Mouse (Mus musculus) gastrocnemius, adult 2 months (tissue): Measurements from ENCODE around the gene Bdh1. TPM values are rescaled to one million over a fixed set of nuclear protein-coding genes. Genes with fewer than 3 reads are reported as not detected.

Source experiments
- DNase-seq: peaks from one replicate; pipeline ENCODE4 v3.0.0; 2022
- H3K27ac ChIP-seq: fragments of 200-600 bp; 2 replicates; pipeline ENCODE4 v1.8.1; 2022; ENCODE audit warnings: mild to moderate bottlenecking
- H3K4me3 ChIP-seq: fragments of 200-600 bp; 2 replicates; pipeline ENCODE4 v1.8.1; 2022; ENCODE audit warnings: mild to moderate bottlenecking, moderate library complexity
- CTCF ChIP-seq: fragments of 200-600 bp; IDR thresholded peaks from 2 replicates; pipeline ENCODE4 v1.8.1; 2022; ENCODE audit warnings: antibody characterized with exemption, mild to moderate bottlenecking, moderate library complexity
- intact Hi-C: fragments of 180-260 bp; cut with DNase I; formaldehyde crosslinking; loops from one replicate; pipeline ENCODE4 v1.15.1; 2025
- total RNA-seq, 2 experiments: library from RNA; stranded (reverse); gene quantifications; 2 replicates each; pipeline ENCODE4 v1.2.3; 2021

Bdh1 gene
- total RNA-seq, 2 experiments from 2014 or later, result 71.4 to 144 TPM

DNA sequence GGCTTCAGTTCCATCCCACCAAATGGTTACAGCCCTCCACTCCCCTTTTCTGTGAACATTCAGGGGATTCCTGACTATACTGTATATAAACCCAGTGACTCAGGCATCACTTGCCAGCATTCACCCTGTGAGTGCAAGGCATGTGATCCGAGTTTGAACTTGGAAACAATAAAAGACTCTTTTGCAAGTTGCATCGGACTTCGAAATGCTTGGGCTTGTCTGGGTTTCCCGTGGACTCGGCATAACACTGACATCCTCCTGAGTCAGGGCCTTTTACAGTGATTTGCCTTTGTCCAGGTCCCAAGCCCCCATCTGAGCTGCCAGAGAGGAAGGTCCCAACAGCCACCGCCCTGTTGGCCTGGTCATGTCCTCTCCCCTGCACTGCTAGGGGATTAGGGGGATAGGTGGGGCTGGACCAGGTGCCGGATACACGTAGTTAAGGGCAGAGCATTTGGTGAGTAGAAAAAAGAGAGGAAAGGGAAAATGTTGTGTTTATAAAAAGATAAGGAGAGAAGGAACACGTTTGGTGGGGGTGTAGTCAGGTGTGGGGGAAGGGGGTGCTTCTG is 6.1 kb upstream of the Bdh1 start:
- intact Hi-C loops, result no loop called here
- Histone ChIP-seq H3K27ac (no peak overlapping the region), H3K4me3 (no peak overlapping the region)
- no peak for DNase-seq
- TF ChIP-seq CTCF, result no peak

DNA sequence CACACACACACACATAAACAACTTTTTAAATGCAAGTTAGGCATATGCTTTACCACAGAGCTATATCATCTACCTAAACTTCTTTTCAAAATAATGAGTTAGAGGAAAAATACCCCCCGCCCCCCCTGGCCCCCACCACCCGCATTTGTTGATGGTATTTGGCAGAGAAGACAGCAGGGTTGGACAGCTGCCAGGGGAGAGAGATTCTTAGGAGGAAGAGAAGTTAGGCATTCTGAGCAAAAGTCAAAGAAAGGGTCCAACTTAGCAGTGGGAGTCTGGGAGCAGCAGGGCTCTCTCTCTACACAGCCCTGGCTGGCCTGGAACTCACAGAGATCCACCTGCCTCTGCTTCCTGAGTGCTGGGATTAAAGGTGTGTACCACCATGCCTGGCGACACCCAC is 3.4 kb upstream of the Bdh1 start:
- no peak for DNase-seq
- intact Hi-C loops, result no loop called here
- TF ChIP-seq CTCF, result no peak
- no peak overlapping the region for H3K4me3 ChIP-seq
- H3K27ac ChIP-seq, result no peak overlapping the region

DNA sequence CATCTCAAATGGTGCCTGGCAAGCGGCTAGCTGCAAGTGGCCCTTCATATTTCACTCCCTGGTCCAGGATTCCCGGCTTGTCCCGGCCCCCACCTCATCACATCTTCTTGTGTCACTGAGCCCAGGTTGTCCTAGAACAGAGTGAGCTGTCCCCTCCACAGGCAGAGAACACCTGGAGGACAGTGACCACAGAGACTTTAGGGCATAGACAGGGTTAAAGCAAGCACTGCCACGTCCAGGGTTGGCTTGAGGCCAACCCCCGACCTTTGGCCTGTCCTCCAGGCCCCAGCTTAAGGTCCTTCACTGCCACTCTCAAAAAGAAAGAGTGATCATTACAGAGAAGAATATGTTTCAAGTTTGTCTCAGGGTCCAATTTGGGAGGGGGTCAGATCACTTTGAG is 2.6 kb upstream of the Bdh1 start:
- no peak overlapping the region for H3K27ac ChIP-seq
- intact Hi-C loops, result no loop called here
- no peak for DNase-seq
- H3K4me3 ChIP-seq, result no peak overlapping the region
- no peak for TF ChIP-seq CTCF

DNA sequence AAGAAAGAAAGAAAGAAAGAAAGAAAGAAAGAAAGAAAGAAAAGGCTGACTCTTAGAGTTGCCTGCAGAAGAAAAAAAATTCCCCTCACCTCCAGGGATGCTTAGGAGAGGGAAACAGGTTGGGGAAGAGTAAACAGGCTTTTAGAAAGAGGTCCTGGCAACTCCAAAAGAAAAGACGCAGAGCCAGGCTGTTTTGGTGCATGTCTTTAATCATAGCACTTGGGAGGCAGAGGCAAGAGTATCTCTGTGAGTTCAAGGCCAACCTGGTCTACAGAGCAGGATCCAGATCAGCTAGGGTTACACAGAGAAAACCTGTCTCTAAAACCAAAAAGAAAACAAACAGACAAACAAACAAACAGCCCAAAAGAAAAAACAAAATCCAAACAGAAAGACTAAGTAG is 642 bp downstream of the Bdh1 start:
- H3K4me3 ChIP-seq, result no peak overlapping the region
- no peak overlapping the region for H3K27ac ChIP-seq
- intact Hi-C loops, result no loop called here
- TF ChIP-seq CTCF, result no peak
- DNase-seq, result no peak

DNA sequence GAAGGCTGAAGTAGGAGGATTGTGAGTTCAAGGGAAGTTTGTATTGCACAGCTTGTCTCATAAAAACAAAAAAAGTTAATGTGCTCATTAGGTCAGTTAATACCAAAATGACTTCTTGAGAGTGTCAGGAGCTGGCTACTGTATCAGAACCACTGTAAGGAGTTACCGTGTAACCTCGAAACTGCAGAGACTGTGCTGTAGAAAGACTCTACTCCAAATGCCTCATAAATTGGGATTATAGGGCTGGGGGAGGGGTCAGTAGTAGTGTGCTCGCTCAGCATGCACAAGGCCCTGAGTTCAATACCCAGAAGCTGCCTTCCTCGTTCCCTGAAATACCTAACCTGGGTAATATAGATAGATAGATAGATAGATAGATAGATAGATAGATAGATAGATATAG is 1.3 kb downstream of the Bdh1 start:
- no peak for TF ChIP-seq CTCF
- H3K27ac ChIP-seq, result no peak overlapping the region
- DNase-seq, result no peak
- H3K4me3 ChIP-seq, result no peak overlapping the region
- intact Hi-C loops, result no loop called here

DNA sequence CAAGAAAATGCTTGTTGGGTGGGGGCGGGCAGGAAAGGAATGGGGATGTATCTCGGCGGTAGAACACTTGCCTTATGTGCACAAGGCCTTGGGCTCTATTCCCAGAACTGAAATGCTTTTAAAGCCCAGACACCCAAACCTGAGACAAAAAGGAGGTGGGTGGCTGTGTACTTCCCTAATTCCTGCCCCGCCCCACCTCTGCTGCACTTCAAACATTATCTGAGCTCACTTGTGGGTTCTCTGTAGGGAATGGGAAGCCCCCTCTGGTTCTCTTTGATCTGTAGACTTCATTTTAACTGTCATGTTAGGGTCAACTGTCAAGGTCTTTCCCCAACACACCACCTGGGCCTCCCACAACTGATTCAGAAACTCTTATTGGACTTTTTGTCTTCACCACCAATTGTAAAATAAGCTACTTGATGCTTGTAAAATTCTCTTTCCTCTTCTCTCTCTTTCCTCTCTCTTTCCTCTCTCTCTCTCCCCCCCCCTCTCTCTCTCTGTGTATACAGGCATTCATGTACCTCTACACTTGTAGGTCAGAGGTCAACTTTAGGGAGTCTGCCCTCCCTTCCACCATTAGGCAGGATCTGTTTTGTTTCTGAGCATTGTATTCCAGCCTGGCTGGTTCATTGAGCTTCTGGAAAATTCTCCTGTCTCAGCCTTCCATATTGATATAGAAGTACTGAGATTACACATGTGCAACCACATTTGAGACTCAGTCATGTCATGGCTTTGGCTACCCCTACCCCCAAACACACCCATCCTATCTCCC is 2.5 kb downstream of the Bdh1 start:
- no peak overlapping the region for H3K4me3 ChIP-seq
- no peak for TF ChIP-seq CTCF
- DNase-seq, result no peak
- H3K27ac ChIP-seq, result no peak overlapping the region
- intact Hi-C loops, result no loop called here

DNA sequence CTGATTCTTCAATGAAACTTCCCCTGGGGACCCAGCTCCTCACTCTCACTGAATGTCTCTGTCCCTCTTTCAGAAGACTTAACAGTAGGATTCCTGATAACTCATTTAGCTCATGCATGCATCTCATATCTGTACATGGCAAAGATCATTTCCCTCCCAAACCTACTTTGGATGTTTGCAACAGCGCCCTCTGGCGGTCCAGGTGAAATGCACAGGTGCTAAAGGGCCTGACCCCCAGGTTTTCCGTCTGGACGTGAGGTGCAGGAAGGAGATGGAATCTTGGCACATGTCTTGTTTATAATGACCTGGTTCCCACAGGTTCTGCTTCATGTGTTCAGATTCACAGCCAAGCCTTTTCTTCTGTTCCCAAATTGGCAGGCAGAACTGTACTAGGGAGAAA is 3.4 kb downstream of the Bdh1 start:
- Histone ChIP-seq H3K4me3 (no peak overlapping the region), H3K27ac (no peak overlapping the region)
- peak; percentile 67 for DNase-seq
- intact Hi-C loops, result no loop called here
- TF ChIP-seq CTCF, result peak; percentile 95; the same call in 1 of the 2 replicates

DNA sequence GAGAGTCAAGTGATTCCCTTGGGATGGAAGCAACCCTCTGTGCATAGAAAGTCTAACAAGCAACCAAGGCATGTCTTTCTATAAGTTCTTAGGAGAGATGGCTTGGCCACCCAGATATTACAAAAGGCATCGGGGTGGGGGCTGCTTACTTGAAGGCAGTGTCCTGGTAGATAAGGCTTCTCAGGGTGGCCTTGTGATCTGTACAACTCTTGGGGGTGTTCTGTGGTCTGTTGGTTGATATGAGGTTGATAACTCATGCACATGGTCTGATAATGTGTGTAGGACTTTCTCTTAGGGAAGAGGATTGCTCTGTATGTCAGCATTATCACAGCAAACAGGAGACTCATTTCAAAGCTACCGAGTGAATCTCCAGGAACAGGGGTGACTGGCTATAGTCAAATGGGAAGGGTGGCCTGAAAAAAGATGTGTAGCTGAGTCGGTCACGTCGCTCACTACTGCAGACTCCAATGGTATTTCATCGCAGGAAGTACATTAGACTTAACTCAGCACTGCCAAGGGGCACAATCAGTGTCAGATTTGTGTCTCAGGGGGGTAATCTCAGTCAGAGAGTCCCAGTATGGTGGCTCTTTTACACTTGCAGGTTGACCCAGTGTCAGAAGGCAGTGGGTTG is 4.5 kb downstream of the Bdh1 start:
- H3K4me3 ChIP-seq, result no peak overlapping the region
- no peak for TF ChIP-seq CTCF
- intact Hi-C loops, result no loop called here
- no peak overlapping the region for H3K27ac ChIP-seq
- no peak for DNase-seq

DNA sequence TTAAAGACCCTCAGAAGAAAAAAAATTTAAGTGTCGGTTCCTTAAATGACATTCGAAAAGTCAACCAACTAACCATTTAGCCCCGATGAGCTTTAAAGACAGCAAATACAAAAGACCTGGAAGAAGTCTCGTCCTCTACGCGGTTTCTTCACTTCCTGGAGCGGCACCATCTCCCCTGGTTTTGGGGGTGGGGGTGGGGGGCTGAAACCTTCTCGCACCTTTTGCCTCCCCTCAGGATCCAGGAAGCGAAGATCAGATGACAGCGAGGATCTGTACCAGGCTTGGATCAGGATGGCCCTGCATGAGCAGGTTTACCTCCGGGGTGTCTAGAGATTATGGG is 6.2 kb downstream of the Bdh1 start:
- no peak for DNase-seq
- TF ChIP-seq CTCF, result no peak
- intact Hi-C loops, result no loop called here
- Histone ChIP-seq H3K4me3 (peak overlapping the region; percentile 84), H3K27ac (peak overlapping the region; percentile 75)

DNA sequence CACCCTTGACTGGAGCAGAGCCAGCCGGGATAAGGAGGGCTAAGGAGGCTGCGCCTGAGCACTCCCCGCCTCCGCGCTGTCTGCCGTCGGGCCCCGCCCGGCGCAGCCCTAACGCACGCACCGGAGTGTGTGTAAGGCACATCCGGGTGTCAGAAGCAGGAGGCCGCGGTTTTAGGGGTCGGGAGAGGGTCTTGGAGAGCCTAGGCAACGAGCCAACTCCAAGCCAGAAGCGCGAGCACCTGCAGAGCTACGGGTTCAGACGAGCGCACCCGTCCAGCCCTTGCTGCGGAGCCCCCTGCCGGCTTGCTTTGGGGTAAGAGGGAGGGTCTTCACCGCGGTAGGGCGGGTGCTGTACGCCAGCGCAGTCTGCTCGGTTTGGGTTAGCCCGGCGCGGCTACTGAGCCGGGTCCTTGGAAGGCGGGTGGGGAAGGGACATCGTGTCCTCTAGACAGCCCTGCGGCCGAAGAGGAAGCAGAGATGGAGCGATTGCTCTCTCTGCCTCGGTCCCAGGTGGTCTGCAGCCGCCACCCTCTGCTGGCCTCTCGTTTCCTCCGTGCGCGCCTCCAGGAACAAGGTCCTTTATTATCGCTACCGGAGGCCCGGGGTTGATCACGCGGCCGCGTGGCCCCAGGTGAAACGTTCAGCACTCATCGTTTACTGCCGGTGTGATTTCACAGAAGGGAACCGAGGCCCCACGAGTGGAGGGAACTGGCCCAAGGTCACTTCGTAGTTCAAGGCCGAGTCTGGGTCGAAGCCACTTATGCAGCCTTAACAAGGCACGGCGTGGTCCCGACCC is 6.8 kb downstream of the Bdh1 start:
- no peak for TF ChIP-seq CTCF
- intact Hi-C loops, result no loop called here
- peak overlapping the region; percentile 75 for H3K27ac ChIP-seq
- H3K4me3 ChIP-seq, result peak overlapping the region; percentile 84
- peak; percentile 59 for DNase-seq

DNA sequence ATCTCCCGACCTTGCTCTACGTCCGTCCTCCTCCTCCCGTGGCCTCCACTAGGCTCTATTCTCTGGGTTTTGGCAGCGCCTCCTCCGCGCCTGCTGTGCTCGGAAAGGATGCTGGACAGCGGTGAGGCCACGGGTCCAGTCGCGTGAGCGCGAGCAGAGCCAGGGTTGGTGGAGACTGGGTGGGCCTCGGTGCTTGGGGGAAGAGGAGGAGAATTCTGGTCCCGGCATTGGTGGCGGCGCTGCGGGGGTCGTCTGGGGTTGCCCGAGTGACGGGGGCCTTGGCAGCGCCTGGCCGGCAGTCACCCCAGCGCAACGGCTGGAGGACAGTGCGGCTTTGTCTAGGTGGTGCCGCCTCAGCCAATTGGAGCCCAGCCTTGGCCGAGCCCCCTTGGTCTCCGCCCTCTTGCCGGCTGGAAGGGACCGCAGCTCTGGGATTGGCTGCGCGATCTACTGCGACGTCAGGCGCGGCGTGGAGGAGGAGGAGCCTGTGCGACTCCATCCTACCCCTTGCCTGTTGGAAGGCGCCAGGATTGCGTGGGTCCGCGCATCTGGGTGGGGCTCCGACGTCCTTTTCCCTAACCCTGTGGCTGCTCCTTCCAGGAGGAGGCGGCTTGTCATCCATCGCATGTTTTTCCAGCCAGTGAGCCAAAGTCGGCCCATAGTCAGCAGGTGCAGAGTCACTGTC is 7.5 kb downstream of the Bdh1 start:
- intact Hi-C loops, result no loop called here
- DNase-seq, result peak; percentile 92
- Histone ChIP-seq H3K27ac (peak overlapping the region; percentile 75), H3K4me3 (peak overlapping the region; percentile 84)
- TF ChIP-seq CTCF, result no peak

DNA sequence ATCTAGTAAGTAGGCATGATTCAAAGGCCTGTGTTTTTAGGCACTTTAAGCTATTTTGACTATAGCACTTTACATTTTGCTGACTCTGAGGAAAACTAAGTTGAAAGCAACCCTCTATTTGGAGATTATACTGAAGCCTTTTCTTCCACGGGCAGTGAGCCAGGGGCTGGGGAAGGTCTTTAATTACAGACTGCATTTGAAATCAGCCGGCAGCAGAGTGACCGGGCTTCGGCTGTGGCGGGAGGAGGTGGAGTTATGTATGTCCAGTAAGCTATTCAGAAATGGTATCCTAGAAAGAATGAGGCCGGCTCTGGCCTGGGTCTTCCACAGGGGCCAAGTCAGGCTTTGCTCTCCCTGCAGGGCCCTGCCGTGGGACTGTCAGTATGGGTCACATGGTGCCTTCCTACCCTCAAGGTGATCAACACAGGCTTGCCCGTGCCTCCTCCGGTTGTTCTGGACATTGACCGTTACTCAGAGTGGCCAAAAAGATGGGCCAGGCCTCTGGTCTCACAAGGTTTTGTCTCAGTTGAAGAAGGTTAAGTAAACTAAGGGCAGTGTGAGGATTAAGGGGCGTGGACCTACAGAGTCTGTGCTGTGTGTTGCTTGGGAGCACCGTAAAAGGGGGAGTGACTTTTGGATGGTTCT is 11.5 kb downstream of the Bdh1 start:
- H3K27ac ChIP-seq, result no peak overlapping the region
- intact Hi-C loops, result no loop called here

More for the DNA sequence above, 11.5 kb downstream of the Bdh1 start:
- no peak for DNase-seq
- TF ChIP-seq CTCF, result no peak
- no peak overlapping the region for H3K4me3 ChIP-seq
